Mouse (Mus musculus): ENCODE results near the gene Gm3336.
A peak's percentile ranks its signal among the peaks of the same experiment; 100 is the strongest.

Gm3336 gene

GRCm38 (mm10) chr8:70716521-70717400 is 1.6 kb upstream of the Gm3336 start:
- no peak for DNase-seq (ENCODE audit: low spot score)

DNA sequence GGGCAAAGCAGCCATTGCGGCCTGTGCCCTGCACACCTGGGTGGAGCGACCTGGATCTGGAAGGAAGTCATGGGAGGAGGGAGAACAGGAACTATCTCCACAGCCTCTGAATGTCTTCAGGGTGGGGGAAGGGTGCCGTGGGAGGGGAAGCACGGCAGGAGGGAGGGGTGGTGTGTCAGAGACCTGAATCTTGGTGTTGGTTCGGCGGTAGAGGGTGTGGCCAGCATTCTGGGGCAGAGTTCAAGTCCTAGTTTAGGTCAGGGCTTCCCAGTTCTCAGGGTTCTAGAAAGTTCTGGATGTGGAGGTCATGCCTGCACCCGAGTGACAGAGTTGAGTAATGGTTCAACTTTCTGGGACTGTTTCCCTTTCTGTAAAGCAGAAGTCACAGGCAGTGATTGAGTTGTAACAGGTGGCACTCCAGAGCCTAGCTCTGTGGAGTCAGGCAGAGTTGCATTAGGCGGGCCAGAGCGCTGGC is 1.5 kb downstream of the Gm3336 start:
- DNase-seq (ENCODE audit: low spot score), result no peak

DNA sequence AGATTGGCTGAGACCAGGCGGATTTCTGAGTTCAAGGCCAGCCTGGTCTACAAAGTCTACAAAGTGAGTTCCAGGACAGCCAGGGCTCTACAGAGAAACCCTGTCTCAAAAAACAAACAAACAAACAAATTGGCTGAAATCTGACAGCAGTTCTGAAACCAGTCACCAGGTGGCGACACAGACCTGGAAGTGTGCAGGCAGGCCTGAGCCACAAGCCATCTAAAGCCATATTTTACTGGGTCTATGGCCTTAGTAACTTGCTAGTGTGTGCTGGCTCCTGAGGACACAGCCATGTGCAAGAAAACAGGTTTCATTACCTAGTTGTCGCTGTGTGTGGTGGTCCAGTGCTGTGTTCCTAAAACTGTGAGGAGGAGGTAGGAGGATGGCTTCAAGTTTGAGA is 2.4 kb downstream of the Gm3336 start:
- peak; percentile 81 for DNase-seq (ENCODE audit: low spot score)

DNA sequence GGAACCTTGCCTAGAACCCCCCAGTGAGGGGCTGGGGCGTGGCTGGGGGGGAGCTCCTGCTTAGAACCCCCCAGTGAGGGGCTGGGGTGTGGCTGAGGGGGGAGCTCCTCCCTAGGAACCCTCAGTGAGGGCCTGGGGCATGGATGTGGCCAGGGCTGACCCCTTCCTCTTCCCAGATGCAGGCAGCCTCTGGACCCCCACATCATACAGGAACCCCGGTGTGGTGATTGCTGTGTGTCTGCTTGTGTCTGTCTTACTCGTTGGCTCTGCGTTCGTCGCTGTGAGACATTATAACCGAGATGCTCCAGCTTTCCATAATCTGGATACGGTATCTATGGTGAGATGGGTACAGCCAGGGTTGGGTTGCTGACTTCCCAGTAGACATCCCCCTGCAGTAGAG is 3.3 kb downstream of the Gm3336 start:
- DNase-seq (ENCODE audit: low spot score), result no peak

GRCm38 (mm10) chr8:70723486-70724210 is 5.3 kb downstream of the Gm3336 start, which contains the start of gene Pde4c:
Gene Pde4c, plus strand, starts transcription at chr8:70723720.
- DNase-seq (ENCODE audit: low spot score), result no peak

- no peak for DNase-seq (ENCODE audit: low spot score)
These were observed 5.9 kb downstream of the Gm3336 start for GRCm38 (mm10) chr8:70724216-70724615.

DNA sequence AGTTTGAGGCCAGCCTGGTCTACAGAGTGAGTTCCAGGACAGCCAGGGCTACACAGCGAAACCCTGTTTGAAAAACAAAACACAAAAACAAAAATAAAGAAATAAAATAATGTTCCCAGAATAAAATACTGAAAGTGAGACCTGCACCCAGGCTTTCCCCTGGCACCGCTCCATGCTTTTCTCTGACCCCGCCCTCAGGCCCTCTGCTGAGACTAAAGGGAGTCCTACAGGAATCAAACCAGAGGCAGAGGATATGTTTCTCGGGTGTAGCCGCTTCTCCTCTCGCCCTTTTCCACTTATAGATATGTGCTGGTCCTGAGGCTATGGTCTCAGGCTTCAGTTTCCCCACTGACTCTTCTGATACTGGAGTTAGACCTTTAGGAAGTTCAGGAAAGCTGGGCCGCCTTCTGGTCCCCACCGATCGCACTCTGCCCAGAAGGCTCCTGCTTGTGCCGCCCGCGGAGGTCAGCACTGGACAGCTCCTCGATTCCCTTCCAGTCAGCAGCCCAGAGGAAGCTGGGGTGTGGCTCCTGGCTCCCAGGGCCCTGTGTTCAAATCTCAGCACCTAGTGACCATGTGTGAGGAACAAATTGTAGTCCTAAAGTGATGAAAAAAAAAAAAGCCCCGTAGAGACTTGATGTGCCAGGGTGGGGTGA is 7.6 kb downstream of the Gm3336 start:
- no peak for DNase-seq (ENCODE audit: low spot score)

DNA sequence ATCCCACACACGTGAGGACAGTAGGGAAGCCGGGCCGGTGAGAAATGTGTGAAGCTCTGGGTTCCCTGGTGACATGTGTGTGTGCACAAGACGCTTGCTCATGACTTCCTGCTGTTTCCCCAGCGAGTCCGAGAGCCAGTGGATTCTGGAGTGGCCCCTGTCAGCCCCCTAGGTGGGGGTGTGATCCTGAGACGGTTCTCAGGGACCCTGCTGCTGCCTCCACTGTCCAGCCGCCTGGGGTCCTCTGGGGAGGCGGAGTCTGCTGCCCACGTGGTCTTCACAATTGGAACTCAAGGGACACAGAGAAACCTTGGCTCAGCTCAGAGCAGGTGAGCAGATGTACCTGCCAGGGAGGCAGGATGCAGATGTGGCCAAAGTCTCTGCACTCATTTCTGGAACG is 8.4 kb downstream of the Gm3336 start:
- DNase-seq (ENCODE audit: low spot score), result no peak

GRCm38 (mm10) chr8:70729808-70730475 is 11.6 kb downstream of the Gm3336 start:
- DNase-seq (ENCODE audit: low spot score), result no peak

- no peak for DNase-seq (ENCODE audit: low spot score)
These were observed 12.6 kb downstream of the Gm3336 start for GRCm38 (mm10) chr8:70730956-70731355.

- DNase-seq (ENCODE audit: low spot score), result no peak
These were observed 19.4 kb downstream of the Gm3336 start for GRCm38 (mm10) chr8:70737705-70738104.

- no peak for DNase-seq (ENCODE audit: low spot score)
These were observed 19.9 kb downstream of the Gm3336 start for GRCm38 (mm10) chr8:70738211-70738610.

DNA sequence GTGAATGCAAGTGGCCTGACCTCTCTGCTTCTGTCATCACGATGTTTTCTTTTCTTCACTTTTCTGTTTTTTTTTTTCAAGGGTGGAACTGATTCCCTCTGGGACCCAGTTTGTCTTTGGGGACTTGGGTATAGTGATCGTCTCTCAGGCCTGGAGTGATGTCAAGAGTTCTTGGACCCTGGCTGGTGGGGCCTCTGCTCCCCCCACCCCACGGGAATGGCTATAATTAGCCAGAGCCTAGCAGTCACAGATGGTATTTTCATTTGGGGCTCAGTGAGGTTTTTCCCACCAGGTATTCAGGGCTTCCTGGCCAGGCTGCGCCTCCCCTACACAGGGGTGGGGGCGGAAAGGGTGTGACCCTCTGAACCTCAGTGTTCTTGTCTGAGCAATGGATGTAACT is 23.3 kb downstream of the Gm3336 start:
- no peak for DNase-seq (ENCODE audit: low spot score)

DNA sequence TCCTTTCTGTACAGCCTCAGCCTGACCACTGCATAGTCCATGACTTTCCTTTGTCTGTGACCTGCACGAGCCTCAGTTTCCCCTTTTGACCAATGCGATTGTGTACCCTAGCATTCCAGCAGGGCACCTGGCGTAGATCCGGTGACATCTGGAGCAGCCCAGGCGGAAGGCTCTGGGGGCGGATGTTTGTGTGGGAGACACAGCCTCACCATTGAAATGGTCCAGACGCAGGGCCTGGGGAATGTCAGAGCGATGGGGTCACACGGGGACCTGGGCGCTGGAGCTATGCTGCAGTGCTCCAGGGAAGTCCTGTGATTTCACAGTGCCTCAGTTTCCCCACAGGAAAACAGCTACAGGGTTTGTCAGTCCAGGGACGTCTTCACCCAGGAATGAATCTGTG is 23.8 kb downstream of the Gm3336 start:
- no peak for DNase-seq (ENCODE audit: low spot score)

GRCm38 (mm10) chr8:70742981-70743655 is 24.8 kb downstream of the Gm3336 start:
- no peak for DNase-seq (ENCODE audit: low spot score)

GRCm38 (mm10) chr8:70743656-70744590 is 25.6 kb downstream of the Gm3336 start:
- no peak for DNase-seq (ENCODE audit: low spot score)

- no peak for DNase-seq (ENCODE audit: low spot score)
These were observed 26.5 kb downstream of the Gm3336 start for GRCm38 (mm10) chr8:70744806-70745205.

DNA sequence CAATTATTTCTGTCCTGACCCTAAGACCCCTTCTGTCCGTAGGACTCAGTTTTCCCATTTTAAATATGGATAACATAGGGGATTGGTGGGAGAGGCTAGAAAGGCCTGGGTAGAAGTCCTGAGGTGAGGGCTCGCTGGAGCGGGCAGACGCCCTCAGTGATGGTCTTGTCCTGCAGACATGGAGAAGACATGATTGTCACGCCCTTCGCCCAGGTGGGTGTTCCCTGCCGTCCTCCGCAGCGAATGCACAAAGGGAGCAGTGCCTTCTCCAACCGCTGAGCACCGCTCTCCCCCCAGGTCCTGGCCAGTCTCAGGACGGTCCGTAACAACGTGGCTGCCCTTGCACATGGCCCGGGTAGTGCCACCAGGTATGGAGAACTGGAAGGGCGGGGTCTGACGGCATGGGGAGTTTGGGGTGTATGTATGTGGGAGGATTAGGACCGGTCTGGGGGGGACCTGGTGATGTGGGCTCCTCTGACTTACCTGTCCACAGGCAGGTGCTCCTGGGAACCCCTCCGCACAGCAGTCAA is 27.4 kb downstream of the Gm3336 start:
- no peak for DNase-seq (ENCODE audit: low spot score)

GRCm38 (mm10) chr8:70746676-70747075 is 28.3 kb downstream of the Gm3336 start:
- no peak for DNase-seq (ENCODE audit: low spot score)

All from ovary, postnatal 14 days (tissue).